Mouse (Mus musculus) adrenal gland, postnatal 36 days (tissue): ENCODE data around the gene Ilf2. TPM values are rescaled to one million over a fixed set of nuclear protein-coding genes. Genes with fewer than 3 reads are reported as not detected.

ENCODE experiments used
- DNase-seq, 2 experiments: peaks; one replicate each; pipeline ENCODE4 v3.0.0; 2021; ENCODE audit warnings: mixed read lengths in 1 of 2
- total RNA-seq, 2 experiments: library from RNA; stranded (reverse); gene quantifications; 2 replicates each; pipeline ENCODE4 v1.2.3; 2021

Gene Ilf2
- total RNA-seq, 2 experiments from 2014 or later = 56.9 to 63.7 TPM

DNA sequence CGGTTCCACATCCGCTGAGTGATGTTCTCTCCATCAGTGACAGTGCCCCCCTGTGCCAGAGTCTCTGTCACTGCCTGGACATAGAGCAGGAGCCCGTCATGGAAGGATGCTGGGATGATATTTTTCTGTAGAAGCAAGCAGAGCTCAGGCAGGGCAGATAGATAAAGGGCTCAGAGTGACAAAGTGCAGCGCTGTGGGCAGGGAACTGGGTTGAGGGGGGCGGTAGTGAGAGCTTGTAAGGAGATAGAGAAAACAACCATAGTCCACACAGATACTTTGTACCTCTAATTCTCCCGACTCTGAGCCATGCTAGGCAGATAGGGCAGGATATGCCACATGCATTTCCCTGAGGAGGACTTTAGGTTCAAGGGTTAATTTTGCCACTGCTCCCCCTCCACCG, 13.3 kb upstream of the Ilf2 start:
- peak in 1 of 2 experiments; percentile 50 for DNase-seq

DNA sequence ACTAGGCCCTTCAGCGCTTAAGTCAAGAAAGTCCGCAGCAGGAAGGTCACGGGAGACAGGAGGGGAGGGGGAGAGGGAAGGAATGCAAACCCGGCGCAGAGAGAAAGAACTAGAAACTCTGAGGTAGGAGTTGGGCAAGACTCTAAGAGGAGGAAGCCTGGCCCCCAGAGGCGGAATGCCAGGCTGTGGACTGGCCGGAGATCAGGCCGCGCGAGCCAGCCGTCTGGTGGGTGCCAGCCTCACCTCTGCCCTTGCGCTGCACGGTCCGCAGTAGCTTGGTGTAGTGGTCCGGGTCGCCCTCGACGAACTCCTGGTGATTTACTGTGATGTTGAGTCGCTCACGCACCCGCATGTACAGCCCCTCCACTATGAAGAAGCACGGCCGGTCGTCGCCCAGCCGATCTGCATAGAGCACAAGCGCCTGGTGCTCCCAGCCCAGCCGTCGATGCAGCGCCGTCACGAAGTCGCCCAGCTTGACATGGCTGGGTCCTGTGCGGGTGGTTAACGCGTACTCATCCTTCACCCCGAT, 11.3 kb upstream of the Ilf2 start:
- DNase-seq = peak; percentile 57 to 74

GRCm38 (mm10) chr3:90465081-90465685, 10.7 kb upstream of the Ilf2 start:
- peak; percentile 57 for DNase-seq

DNA sequence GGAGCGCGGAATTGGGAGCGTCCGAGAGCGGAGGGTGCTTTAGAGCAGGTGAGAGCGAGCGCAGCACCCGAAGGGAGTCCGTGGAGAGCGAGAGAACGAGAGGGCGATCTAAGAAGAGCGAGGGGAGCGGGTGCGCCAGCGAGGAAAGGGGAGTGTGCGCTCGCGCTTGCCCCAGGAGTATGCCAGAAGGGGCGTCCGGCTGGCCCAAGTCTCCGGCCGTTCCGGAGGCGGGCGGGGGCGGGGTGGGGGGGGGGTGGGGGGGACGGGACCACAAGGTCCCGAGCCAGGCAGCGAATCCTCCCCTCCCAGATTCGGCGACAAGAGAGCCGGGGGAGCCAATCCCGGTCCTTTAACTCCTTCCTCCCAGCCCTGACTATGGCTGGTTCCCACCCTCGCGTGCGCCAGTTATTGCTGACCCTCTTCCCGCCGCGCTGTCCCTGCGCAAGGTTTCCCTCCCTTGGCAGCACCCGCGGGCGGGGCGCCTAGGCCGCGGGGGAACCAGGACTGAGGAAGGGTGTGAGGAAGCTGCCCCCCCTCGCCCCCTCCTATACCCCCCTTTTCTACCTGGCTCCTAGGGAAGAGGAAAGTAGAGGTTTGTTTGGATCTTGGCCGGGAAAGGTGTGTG, 10.1 kb upstream of the Ilf2 start, which contains the start of gene Npr1:
TSS of gene Npr1 (minus strand) at position 181 of the 625 bp plus-strand sequence.
- DNase-seq = peak; percentile 80 to 85

- peak; percentile 75 to 78 for DNase-seq
These were observed 9.6 kb upstream of the Ilf2 start for GRCm38 (mm10) chr3:90466311-90466766.

DNA sequence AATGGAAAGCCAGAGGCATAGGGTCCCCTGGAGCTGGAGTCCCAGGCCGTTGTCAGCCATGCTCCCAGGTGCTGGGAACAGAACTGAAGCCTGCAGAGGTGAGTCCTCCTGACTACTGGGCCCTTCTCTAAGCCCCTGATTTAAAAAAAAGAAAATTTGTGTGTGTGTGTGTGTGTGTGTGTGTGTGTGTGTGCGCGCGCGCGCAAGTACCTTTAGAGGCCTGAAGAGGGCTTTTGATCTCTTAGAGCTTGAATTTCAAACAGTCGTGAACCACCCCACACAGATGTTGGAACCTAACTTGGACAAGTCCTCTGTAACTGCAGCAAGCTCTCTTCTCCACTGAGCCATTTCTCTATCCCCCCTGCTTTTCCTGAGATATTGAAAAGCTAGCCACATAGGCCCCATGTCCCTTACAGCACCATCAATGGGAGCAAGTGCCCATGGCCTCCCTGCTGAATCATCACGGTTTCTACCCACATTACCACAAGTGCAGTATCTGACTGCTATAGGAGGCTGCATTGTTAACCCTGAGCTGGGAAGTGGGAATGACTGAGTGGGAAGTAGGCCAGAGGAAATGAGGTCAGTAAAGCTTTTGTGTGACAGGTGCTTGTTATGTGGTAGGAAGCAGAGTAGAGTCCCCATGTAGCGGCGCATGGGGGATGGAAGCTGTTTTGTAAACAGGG, 8.2 kb upstream of the Ilf2 start:
- no peak for DNase-seq

GRCm38 (mm10) chr3:90472213-90472612, 3.7 kb upstream of the Ilf2 start:
- DNase-seq = peak; percentile 52 to 72

GRCm38 (mm10) chr3:90475151-90475830, 635 bp upstream of the Ilf2 start:
- DNase-seq = no peak

- no peak for DNase-seq
These were observed 11.1 kb downstream of the Ilf2 start for GRCm38 (mm10) chr3:90486998-90487397.

- DNase-seq = peak; percentile 13 to 30
These were observed 12.7 kb downstream of the Ilf2 start for GRCm38 (mm10) chr3:90488576-90488975.

DNA sequence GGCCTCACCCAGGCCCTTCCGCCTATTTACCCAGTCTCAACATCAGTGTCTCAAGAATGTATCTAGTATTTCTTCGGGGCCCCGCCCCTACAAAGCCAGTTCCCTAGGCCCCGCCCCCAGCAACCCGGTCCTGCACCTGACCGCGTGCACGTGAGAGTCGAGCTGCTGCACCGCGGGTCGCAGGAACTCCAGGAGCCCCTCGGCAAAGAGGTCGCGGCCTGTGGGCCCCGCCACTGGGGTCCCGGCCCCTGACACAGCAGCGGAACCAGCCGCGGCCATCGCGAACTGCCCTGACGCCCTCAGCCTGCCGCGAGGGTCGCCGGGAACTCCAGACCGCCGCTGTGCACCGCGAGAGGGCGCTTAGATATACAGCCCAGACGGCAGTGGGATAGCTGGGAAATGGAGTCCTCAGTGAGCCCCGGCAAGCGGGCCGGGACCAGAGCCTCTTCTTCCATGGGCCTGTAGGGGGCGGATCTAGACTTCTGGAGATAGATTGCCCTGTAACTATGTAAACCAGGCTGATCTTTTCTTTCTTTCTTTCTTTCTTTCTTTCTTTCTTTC, 14.8 kb downstream of the Ilf2 start, which contains the start of gene Snapin:
TSS of gene Snapin (minus strand) at position 338 of the 561 bp plus-strand sequence.
- peak; percentile 95 to 96 for DNase-seq

GRCm38 (mm10) chr3:90491350-90491749, 15.4 kb downstream of the Ilf2 start:
- DNase-seq = peak in 1 of 2 experiments; percentile 49

DNA sequence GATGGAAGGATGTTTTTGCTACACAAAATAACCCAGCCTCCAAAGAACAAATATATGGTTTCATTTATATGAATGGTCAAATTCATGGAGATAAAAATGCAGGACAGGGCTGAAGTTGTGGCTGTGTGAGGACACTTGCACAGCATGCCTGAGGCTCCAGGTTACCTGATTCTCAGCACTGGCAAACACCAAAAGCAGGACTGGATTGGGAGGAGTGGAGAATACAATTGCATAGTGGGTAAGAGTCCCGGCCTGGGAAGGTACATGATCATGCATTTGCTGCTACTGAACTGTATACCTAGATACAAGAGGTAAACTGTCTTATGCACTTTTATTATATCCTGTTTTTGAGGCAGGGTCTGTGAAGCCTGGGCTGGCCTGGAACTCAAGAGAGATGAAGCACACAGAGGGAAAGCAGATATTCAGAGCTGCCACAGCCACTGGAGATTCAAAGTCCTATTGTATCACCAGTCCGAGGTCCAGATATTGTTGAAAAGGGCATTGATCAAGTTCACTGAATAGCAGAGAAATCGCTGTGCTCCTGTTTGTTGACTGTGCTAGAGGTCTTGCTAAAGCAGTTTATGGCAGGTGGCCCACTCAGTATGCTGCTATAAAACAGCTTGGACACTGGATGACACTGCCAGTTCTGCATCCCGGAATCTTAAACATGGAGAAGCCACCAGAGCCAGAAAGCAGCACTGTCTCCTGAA, 18.1 kb downstream of the Ilf2 start:
- no peak for DNase-seq

DNA sequence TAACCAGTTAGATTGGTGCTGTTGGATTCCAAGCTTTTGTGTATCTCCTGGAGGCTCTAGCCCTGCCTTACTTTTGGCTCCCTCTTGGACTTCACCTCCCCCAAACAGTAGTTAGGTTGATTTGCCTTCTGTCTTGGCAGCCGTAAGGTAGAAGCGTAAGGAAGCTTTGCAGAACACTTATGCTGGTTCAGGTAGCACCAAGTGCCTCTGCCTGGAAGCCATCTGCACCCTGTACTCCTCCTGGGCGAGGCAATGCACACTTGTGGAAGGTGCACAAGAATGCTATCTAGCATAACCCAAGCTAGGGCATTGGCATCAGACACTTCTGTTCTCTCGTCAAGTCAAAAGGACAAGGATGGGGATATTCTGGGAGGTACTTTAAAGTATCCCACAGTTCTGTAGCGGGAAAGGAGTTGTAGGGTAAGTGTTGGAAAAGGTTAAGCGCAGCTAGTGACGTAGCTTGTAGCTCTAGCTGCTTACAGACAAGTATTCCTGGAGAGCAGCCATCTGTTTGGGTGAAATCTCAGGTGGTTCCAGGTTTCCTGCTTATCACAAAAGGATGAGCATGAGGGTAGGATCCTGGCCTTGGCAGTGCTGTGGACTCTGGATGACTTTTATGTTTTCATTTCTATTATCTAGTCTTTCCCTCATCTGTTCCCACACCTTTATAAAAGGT, 20.1 kb downstream of the Ilf2 start:
- DNase-seq = no peak

DNA sequence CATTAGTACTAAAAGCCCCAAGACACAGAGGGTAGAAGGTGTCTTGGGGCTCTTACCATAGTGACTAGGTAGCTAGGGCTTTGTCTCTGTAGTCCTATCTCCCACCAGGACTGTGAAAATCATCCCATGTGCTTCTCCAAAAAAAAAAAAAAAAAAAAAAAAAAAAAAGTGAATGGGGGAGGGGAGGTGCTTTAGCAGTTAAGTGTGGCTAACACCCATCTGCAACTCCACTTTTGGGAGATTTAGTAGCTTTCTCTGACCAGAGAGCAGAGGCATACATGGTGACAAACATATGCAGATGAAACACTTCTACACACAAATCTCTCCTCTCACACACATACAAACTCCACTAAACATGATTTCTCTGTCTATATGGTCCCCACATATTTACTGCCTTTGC, 21.7 kb downstream of the Ilf2 start:
- no peak for DNase-seq

DNA sequence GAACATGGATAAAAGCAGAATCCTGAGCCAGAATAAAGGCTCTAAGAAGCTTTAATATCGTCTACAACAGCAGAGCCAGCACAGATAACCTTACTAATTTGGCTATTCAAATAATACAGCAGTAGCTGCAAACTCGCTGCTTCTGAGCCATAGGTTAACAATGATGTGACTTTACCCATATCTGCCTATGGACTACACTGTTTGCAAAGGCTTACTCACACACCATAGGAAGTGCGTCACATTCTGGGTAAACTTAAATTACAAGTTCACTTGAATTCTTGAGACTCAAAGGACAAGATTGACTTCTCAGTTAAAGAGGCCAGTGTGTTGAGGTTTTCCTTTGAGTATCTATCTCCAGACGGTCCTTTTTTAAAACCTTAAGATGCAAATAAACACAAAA, 27.5 kb downstream of the Ilf2 start:
- no peak for DNase-seq

GRCm38 (mm10) chr3:90505216-90505615, 29.3 kb downstream of the Ilf2 start:
- DNase-seq = no peak

GRCm38 (mm10) chr3:90506362-90506761, 30.4 kb downstream of the Ilf2 start:
- no peak for DNase-seq

DNA sequence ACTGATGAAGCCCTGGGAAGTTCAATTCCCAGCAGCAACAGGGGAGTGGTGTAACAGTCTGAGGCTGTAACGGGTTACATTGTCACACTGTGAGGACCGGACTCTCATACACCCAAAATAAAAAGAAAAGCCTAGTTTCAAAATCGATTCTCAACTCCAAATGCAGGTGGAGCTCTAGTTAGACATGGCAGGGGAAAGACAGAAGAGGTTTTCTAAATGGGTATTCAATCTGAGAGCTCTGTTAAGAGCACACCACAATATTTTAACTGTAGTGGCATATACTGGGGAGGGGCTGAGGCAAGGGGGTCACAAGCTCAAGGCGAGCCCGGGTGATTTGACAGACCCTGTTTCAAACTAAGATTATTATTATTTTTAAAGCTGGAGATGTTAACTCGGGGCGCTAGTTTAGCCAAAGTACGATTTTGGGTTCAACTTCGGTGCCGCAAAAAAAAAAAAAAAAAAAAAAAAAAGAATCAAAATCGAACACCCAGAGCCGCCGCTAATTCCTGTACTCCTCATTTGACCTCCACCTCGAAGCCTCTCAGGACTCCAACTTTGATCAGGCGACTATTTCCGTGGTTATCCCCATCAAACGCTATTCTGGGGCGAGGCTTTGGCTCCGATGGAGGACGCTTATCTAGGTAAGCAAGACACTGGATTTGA, 32.5 kb downstream of the Ilf2 start:
- DNase-seq = no peak
